In the genomic region with DNA sequence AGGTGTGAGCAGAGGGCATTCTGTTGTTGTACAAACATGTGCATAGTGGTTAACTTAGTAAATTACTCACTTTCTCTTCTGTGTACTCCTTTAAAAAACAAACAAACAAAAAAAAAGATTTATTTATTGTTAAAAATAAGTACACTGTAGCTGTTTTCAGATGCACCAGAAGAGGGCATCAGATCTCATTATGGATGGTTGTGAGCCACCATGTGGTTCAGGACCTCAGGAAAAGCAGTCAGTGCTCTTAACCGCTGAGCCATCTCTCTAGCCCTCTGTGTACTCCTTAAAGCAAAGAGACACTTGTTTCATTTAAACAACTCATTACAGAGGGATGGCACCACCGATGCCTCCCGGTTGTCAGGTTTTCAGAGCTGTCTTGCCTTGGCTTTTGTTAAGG, we compare ENCODE assay signal across 9 mouse cellular contexts. TPM values are rescaled to one million over a fixed set of nuclear protein-coding genes. Genes with fewer than 3 reads are reported as not detected.
DNase-seq lines count a peak whose midpoint lies in the region; ATAC-seq and TF ChIP-seq lines count a peak whose summit lies in the region.
"Had no signal": no experiment of that assay in that cellular context is flagged by ENCODE, and none has a peak within 500 bp of the region (broad histone marks: within the 10 kb centered on the region; RNA-seq: fewer than 3 reads in every experiment).

No protein-coding gene starts in this region.

- WGBS in kidney, embryonic 15.5 days = 69% methylated on average over 3 of the region's 3 CpGs

- H3K27ac ChIP-seq in kidney, embryonic 15.5 days = no peak overlapping the region
- H3K27ac ChIP-seq: embryonic facial prominence, embryonic 13.5 days had no signal

- H3K4me1 ChIP-seq in kidney, embryonic 15.5 days = 0 out of 2 replicates have a peak, but pooled peaks cover 3% of the 10 kb centered on the region
- H3K4me1 ChIP-seq: embryonic facial prominence, embryonic 13.5 days had no signal

- H3K4me2 ChIP-seq in kidney, embryonic 15.5 days = no peak overlapping the region
- H3K4me2 ChIP-seq: embryonic facial prominence, embryonic 13.5 days had no signal

- no peak overlapping the region for H3K4me3 ChIP-seq in kidney, embryonic 15.5 days (replicated peaks)
- H3K4me3 ChIP-seq: embryonic facial prominence, embryonic 13.5 days had no signal

- peak; percentile 25 to 26 for DNase-seq in cerebellum, postnatal 10 days
- DNase-seq in cerebellum, postnatal 4 days (ENCODE audit: low spot score in 2 of 2) = no peak
- DNase-seq in kidney, postnatal 14 days = peak; percentile 23
- DNase-seq in 416B (ENCODE audit: low read depth) = peak; percentile 45
- DNase-seq in brain, embryonic 14.5 days (ENCODE audit: low read depth) = peak; percentile 32
- DNase-seq in thymus, adult 18-20 months = no peak
- no peak for DNase-seq in gastrocnemius, postnatal 14 days

- H3K36me3 ChIP-seq in kidney, embryonic 15.5 days = peaks cover 74% of the 10 kb centered on the region

- peak; percentile 22; the same call in 1 of the 2 replicates for TF ChIP-seq CTCF in brain, embryonic 14.5 days (IDR thresholded peaks at IDR 0.05; ENCODE audit: borderline replicate concordance, extremely low read depth, insufficient read depth, insufficient read length)

- no peak for ATAC-seq in kidney, embryonic 15.5 days (replicated peaks; ENCODE audit: low FRiP score)

- intact Hi-C loops in gastrocnemius, postnatal 14 days (cut with DNase I; ENCODE audit: low total_unique reads) = no loop called here

- no peak for TF ChIP-seq POLR2A in brain, embryonic 14.5 days (IDR thresholded peaks at IDR 0.05; ENCODE audit: borderline replicate concordance, extremely low read depth, insufficient read depth, insufficient read length, poor library complexity, severe bottlenecking)

- H3K9ac ChIP-seq in kidney, embryonic 15.5 days = no peak overlapping the region
- H3K9ac ChIP-seq: embryonic facial prominence, embryonic 13.5 days had no signal

- H3K9me3 ChIP-seq in kidney, embryonic 15.5 days (replicated peaks) = no peaks in the 10 kb centered on the region
- H3K9me3 ChIP-seq: embryonic facial prominence, embryonic 13.5 days had no signal

- no peaks in the 10 kb centered on the region for H3K27me3 ChIP-seq in kidney, embryonic 15.5 days
- H3K27me3 ChIP-seq: embryonic facial prominence, embryonic 13.5 days had no signal

RNA-seq across cellular contexts. Expression of gene Pgm2, which starts 16.5 kb away (rescaled TPM):
- 38.1 and 39.0 TPM in 2 replicates for polyA plus RNA-seq in kidney, embryonic 15.5 days (2015; fragmentation: Nextera tagmentation; extraction: Ambion mirVana)
- 17.2 and 20.7 TPM in 2 replicates for polyA plus RNA-seq in brain, embryonic 14.5 days (2012; rRNA removed)
- total RNA-seq in gastrocnemius, postnatal 14 days (2021) = 1 to 10 TPM; 4.9 to 5.2 TPM

RNA-seq across cellular contexts. Expression of gene Tbc1d1, which starts 46.9 kb away (rescaled TPM):
- 32.0 and 36.3 TPM in 2 replicates for polyA plus RNA-seq in kidney, embryonic 15.5 days (2015; fragmentation: Nextera tagmentation; extraction: Ambion mirVana)
- 16.0 and 17.8 TPM in 2 replicates for polyA plus RNA-seq in brain, embryonic 14.5 days (2012; rRNA removed)
- total RNA-seq in gastrocnemius, postnatal 14 days (2021) = 10 to 100 TPM; 29.9 to 39.6 TPM

Comparison
In these comparisons a context has a peak if more than half of its experiments do, and no peak if none do; other contexts are left out.
1. DNase-seq: peak in cerebellum, postnatal 10 days (2 of 2), kidney, postnatal 14 days (single experiment), 416B (single experiment) and brain, embryonic 14.5 days (single experiment); none in cerebellum, postnatal 4 days (0 of 2), thymus, adult 18-20 months (0 of 2) and gastrocnemius, postnatal 14 days (single experiment).